Mouse (Mus musculus) C2C12 (cell line): ENCODE results near the gene Pbp2.

Experiments
- CEBPB ChIP-seq: IDR thresholded peaks from one replicate; pipeline ENCODE4 v1.6.1; 2011; ENCODE audit warnings: low read depth, mild to moderate bottlenecking, control low read depth, moderate library complexity
- CTCF ChIP-seq: IDR thresholded peaks from one replicate; pipeline ENCODE4 v1.5.1; 2011; ENCODE audit not compliant: control insufficient read depth, insufficient read depth, insufficient read length
- MAX ChIP-seq: IDR thresholded peaks from one replicate; pipeline ENCODE4 v1.6.1; 2011; ENCODE audit warnings: mild to moderate bottlenecking, control low read depth
- MYOD1 ChIP-seq: IDR thresholded peaks from one replicate; pipeline ENCODE4 v1.6.1; 2011; ENCODE audit warnings: low read depth; ENCODE audit not compliant: control insufficient read depth, insufficient read length
- MYOG ChIP-seq: IDR thresholded peaks from one replicate; pipeline ENCODE4 v1.6.1; 2011; ENCODE audit not compliant: control insufficient read depth, insufficient read length; ENCODE audit errors: extremely low read depth
- USF1 ChIP-seq: IDR thresholded peaks from one replicate; pipeline ENCODE4 v1.6.1; 2011; ENCODE audit warnings: low read depth, mild to moderate bottlenecking, control low read depth, moderate library complexity

GRCm38 (mm10) chr6:135336376-135336775, 26.2 kb upstream of the Pbp2 start:
- TF ChIP-seq MAX (no peak), CTCF (no peak), MYOD1 (no peak), CEBPB (no peak), MYOG (no peak), USF1 (no peak)
